Mouse (Mus musculus) mammary gland, adult 2 months (tissue): ENCODE data around the gene Gm17267. TPM values are rescaled to one million over a fixed set of nuclear protein-coding genes. Genes with fewer than 3 reads are reported as not detected.

ENCODE experiments used
- polyA plus RNA-seq: library from polyadenylated mRNA; depleted of rRNA; stranded (reverse); fragments of >200 nt; gene quantifications from 2 replicates; pipeline ENCODE4 v1.2.3, GENCODE M21; 2012; ENCODE audit warnings: low replicate concordance; rRNA removed

Gene Gm17267
- not detected in 2 replicates for polyA plus RNA-seq

GRCm38 (mm10) chrX:126017257-126017656, at the start of gene Gm17267:
TSS of gene Gm17267 (plus strand) at chrX:126017557.

